Mouse (Mus musculus) midbrain, embryonic 13.5 days (tissue): Measurements from ENCODE around the gene Pcnx. TPM values are rescaled to one million over a fixed set of nuclear protein-coding genes. Genes with fewer than 3 reads are reported as not detected.

Experiments used
- ATAC-seq: fragments of 200-750 bp; cut with Nextera tagmentation; 2 replicates; pipeline ENCODE4 v1.8.0; 2017; ENCODE audit warnings: mild to moderate bottlenecking, moderate TSS enrichment, moderate library complexity
- H3K27ac ChIP-seq: fragments of 300-500 bp; sonication (generic); 2 replicates; pipeline ENCODE4 v1.5.1; 2015; ENCODE audit warnings: inconsistent platforms, mild to moderate bottlenecking, moderate library complexity
- H3K27me3 ChIP-seq: fragments of 300-500 bp; sonication (generic); 2 replicates; pipeline ENCODE4 v1.6.1; 2015; ENCODE audit warnings: mild to moderate bottlenecking, inconsistent platforms
- H3K36me3 ChIP-seq: fragments of 300-500 bp; sonication (generic); 2 replicates; pipeline ENCODE4 v1.6.1; 2015; ENCODE audit warnings: mild to moderate bottlenecking, inconsistent platforms
- H3K4me1 ChIP-seq: fragments of 300-500 bp; sonication (generic); replicated peaks from 2 replicates; pipeline ENCODE4 v1.6.1; 2015; ENCODE audit warnings: inconsistent platforms
- H3K4me2 ChIP-seq: fragments of 300-500 bp; sonication (generic); replicated peaks from 2 replicates; pipeline ENCODE4 v1.6.1; 2015; ENCODE audit warnings: moderate library complexity, mild to moderate bottlenecking, inconsistent platforms
- H3K4me3 ChIP-seq: fragments of 300-500 bp; sonication (generic); replicated peaks from 2 replicates; pipeline ENCODE4 v1.5.1; 2015; ENCODE audit warnings: mild to moderate bottlenecking, inconsistent platforms
- H3K9ac ChIP-seq: fragments of 300-500 bp; sonication (generic); replicated peaks from 2 replicates; pipeline ENCODE4 v1.6.1; 2015; ENCODE audit warnings: mild to moderate bottlenecking, inconsistent platforms
- H3K9me3 ChIP-seq: fragments of 300-500 bp; sonication (generic); 2 replicates; pipeline ENCODE4 v1.6.1; 2016; ENCODE audit warnings: mild to moderate bottlenecking, inconsistent platforms
- WGBS: fragments of 180-500 bp; shearing (Covaris S2); methylation state at CpG from one replicate; pipeline ENCODE4 v1.1.7; 2015; 5-methylcytosine and 5-hydroxymethylcytosine counted together
- polyA plus RNA-seq: library from polyadenylated mRNA; unstranded; fragments of >200 nt; fragmentation: Nextera tagmentation; extraction: Ambion mirVana; gene quantifications from 2 replicates; pipeline ENCODE4 v1.2.1, GENCODE M21; 2015

The Pcnx gene
- polyA plus RNA-seq, 1 experiment from 2014 or later = 9.4 TPM

GRCm38 (mm10) chr12:81915176-81915950 lies 55.5 kb downstream of the Pcnx start:
- H3K4me3 ChIP-seq = no peak overlapping the region
- H3K9ac ChIP-seq = no peak overlapping the region
- 55% methylated on average over 2 of the region's 2 CpGs for WGBS
- H3K36me3 ChIP-seq = peaks cover 28% of the 10 kb centered on the region
- no peaks in the 10 kb centered on the region for H3K9me3 ChIP-seq
- no peaks in the 10 kb centered on the region for H3K27me3 ChIP-seq
- H3K4me1 ChIP-seq = peaks cover 3% of the 10 kb centered on the region
- H3K4me2 ChIP-seq = no peak overlapping the region
- H3K27ac ChIP-seq = no peak overlapping the region
- ATAC-seq = no peak

GRCm38 (mm10) chr12:81918346-81918745 lies 58.5 kb downstream of the Pcnx start:
- Histone ChIP-seq H3K4me2 (no peak overlapping the region), H3K9ac (no peak overlapping the region), H3K4me3 (no peak overlapping the region), H3K27me3 (no peaks in the 10 kb centered on the region), H3K27ac (no peak overlapping the region), H3K9me3 (no peaks in the 10 kb centered on the region), H3K36me3 (peaks cover 25% of the 10 kb centered on the region), H3K4me1 (no peaks in the 10 kb centered on the region)
- no peak for ATAC-seq
- 92% methylated on average over 12 of the region's 12 CpGs for WGBS

DNA sequence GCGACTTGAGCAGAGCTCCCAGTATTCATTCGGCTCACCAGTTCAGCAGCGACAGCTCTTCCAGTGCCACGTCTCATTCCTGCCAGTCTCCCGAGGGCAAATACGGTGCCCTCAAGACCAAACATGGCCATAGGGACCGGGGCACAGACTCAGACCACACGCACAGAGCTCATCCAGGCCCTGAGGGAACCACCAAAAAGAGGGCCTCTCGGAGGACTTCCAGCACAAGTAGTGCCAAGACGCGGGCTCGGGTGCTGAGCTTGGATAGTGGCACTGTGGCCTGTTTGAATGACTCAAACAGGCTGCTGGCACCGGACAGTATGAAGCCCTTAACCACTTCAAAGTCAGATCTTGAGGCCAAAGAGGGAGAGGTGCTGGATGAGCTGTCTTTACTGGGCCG lies 59.1 kb downstream of the Pcnx start:
- no peaks in the 10 kb centered on the region for H3K4me1 ChIP-seq
- no peaks in the 10 kb centered on the region for H3K9me3 ChIP-seq
- H3K36me3 ChIP-seq = peaks cover 25% of the 10 kb centered on the region
- H3K9ac ChIP-seq = no peak overlapping the region
- 97% methylated on average over 14 of the region's 14 CpGs for WGBS
- no peaks in the 10 kb centered on the region for H3K27me3 ChIP-seq
- no peak overlapping the region for H3K4me2 ChIP-seq
- ATAC-seq = no peak
- H3K4me3 ChIP-seq = no peak overlapping the region
- no peak overlapping the region for H3K27ac ChIP-seq

GRCm38 (mm10) chr12:81920027-81920426 lies 60.2 kb downstream of the Pcnx start:
- H3K27ac ChIP-seq = no peak overlapping the region
- WGBS = 94% methylated on average over 10 of the region's 10 CpGs
- no peaks in the 10 kb centered on the region for H3K4me1 ChIP-seq
- peaks cover 25% of the 10 kb centered on the region for H3K36me3 ChIP-seq
- H3K9me3 ChIP-seq = no peaks in the 10 kb centered on the region
- no peak overlapping the region for H3K9ac ChIP-seq
- H3K27me3 ChIP-seq = no peaks in the 10 kb centered on the region
- no peak overlapping the region for H3K4me2 ChIP-seq
- ATAC-seq = no peak
- no peak overlapping the region for H3K4me3 ChIP-seq

DNA sequence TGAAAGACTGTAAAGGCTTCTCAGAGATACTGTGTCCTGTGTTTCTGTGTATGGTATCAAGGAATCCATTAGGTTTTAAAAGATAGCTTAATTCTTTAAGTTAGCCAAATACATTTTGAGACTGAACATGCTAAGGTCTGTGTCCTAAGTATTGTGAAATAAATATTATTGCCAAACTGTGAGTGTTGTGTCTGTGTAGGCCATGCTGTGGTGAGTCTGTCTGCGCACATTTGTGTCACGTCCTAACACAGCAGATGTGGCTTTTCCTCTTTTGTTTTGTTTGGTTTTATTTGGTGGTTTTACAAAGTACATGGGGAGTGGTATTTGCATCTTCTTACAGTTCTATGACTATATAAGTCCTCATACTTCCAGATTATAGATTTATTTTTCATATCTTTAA lies 60.8 kb downstream of the Pcnx start:
- H3K27ac ChIP-seq = no peak overlapping the region
- H3K4me1 ChIP-seq = no peaks in the 10 kb centered on the region
- ATAC-seq = no peak
- no peaks in the 10 kb centered on the region for H3K9me3 ChIP-seq
- peaks cover 25% of the 10 kb centered on the region for H3K36me3 ChIP-seq
- H3K27me3 ChIP-seq = no peaks in the 10 kb centered on the region
- WGBS = 94% methylated on average over 2 of the region's 2 CpGs
- H3K4me3 ChIP-seq = no peak overlapping the region
- H3K4me2 ChIP-seq = no peak overlapping the region
- H3K9ac ChIP-seq = no peak overlapping the region

DNA sequence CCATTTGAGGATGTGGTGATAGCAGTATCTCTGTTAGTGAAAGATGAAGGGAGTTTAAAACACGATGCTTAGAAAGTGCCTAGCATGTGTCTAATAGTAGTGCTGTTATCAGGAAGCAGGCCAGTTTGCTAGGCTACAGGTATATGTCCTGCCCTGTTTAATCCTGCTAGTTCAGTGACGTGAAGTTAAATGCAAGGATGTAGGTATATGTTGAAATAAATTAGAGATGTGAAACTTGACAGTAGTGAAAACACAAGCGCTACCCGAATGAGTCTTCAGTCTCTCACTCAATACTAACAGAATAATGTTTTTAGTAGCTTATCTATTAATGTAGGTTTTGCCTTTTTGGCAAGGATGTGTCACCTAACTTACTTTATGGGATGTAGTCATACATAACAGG lies 62.0 kb downstream of the Pcnx start:
- Histone ChIP-seq H3K4me3 (no peak overlapping the region), H3K4me2 (no peak overlapping the region), H3K9ac (no peak overlapping the region), H3K9me3 (no peaks in the 10 kb centered on the region), H3K4me1 (no peaks in the 10 kb centered on the region), H3K36me3 (peaks cover 25% of the 10 kb centered on the region), H3K27me3 (no peaks in the 10 kb centered on the region), H3K27ac (no peak overlapping the region)
- WGBS = 97% methylated on average over 4 of the region's 4 CpGs
- ATAC-seq = no peak

- H3K4me1 ChIP-seq = peaks cover 5% of the 10 kb centered on the region
- H3K27me3 ChIP-seq = no peaks in the 10 kb centered on the region
- H3K4me2 ChIP-seq = no peak overlapping the region
- ATAC-seq = no peak
- H3K36me3 ChIP-seq = peaks cover 21% of the 10 kb centered on the region
- H3K4me3 ChIP-seq = no peak overlapping the region
- no peak overlapping the region for H3K27ac ChIP-seq
- H3K9me3 ChIP-seq = no peaks in the 10 kb centered on the region
- WGBS = 52% methylated on average over 3 of the region's 3 CpGs
- no peak overlapping the region for H3K9ac ChIP-seq
Observed at GRCm38 (mm10) chr12:81922838-81923237, 63.0 kb downstream of the Pcnx start.

DNA sequence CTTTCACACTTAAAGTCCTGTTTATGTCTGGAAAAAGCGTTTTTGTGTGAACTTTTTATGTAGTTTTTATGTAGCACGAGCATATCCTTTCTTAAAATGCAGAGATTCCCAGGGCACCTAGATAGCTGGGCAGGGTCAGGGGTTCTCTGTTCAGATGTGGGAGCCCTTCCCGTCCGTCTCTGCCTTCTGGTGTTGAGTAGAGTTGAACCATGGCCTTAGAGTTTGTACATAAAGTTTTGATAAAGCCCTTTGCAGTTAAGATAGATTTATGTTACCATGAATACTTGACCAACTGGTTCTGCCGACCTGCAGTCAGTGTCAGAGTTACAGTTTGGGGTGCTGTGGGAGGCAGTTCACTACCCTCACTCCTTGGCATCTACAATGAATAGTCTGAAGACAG lies 67.3 kb downstream of the Pcnx start:
- WGBS = 94% methylated on average over 5 of the region's 5 CpGs
- no peak overlapping the region for H3K4me2 ChIP-seq
- no peaks in the 10 kb centered on the region for H3K36me3 ChIP-seq
- no peak for ATAC-seq
- H3K27me3 ChIP-seq = no peaks in the 10 kb centered on the region
- peaks cover 5% of the 10 kb centered on the region for H3K4me1 ChIP-seq
- no peak overlapping the region for H3K9ac ChIP-seq
- H3K27ac ChIP-seq = no peak overlapping the region
- no peak overlapping the region for H3K4me3 ChIP-seq
- no peaks in the 10 kb centered on the region for H3K9me3 ChIP-seq

DNA sequence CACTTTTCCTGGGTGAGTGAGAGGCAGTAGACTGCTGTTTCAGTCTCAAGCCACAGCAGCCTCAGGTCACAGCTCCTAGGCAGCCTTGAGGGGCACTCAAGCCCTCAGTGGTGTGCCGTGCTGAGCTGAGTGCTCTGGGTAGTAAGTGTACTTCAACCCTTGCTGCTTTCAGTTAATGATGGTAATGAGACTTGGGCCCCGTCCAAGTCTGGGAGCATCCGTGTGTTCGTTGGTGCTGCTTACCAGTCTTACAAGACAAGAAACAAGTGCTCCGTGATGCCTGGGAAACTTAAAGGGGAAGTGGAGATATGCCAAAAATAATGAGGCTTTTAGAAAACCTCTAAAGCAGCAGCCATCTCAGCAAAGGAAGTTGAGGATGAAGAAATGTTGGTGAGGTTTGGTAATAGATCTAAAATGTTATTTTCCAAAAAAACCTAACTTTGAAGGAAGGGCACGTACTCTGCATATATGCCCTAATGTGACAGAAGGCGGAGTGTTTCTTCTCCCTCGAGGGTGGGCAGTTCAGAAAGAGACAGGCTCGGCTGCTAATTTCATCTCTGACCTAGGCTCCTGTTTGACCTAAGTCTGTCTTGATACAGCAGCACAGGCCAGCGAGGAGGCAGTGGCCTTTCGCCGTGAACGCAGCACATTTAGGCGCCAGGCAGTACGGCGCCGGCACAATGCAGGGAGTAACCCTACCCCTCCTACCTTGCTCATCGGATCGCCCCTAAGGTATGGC lies 68.0 kb downstream of the Pcnx start:
- no peak overlapping the region for H3K27ac ChIP-seq
- H3K4me3 ChIP-seq = no peak overlapping the region
- no peak overlapping the region for H3K4me2 ChIP-seq
- H3K4me1 ChIP-seq = peaks cover 5% of the 10 kb centered on the region
- no peak overlapping the region for H3K9ac ChIP-seq
- no peaks in the 10 kb centered on the region for H3K27me3 ChIP-seq
- WGBS = 84% methylated on average over 19 of the region's 19 CpGs
- no peaks in the 10 kb centered on the region for H3K36me3 ChIP-seq
- no peaks in the 10 kb centered on the region for H3K9me3 ChIP-seq
- ATAC-seq = no peak

GRCm38 (mm10) chr12:81928382-81928770 lies 68.6 kb downstream of the Pcnx start:
- H3K4me3 ChIP-seq = no peak overlapping the region
- H3K4me2 ChIP-seq = no peak overlapping the region
- H3K4me1 ChIP-seq = peaks cover 5% of the 10 kb centered on the region
- H3K9ac ChIP-seq = no peak overlapping the region
- H3K27ac ChIP-seq = no peak overlapping the region
- H3K27me3 ChIP-seq = no peaks in the 10 kb centered on the region
- H3K36me3 ChIP-seq = peaks cover 4% of the 10 kb centered on the region; the same call in 1 of the 2 replicates
- H3K9me3 ChIP-seq = no peaks in the 10 kb centered on the region
- ATAC-seq = no peak
- 92% methylated on average over 6 of the region's 6 CpGs for WGBS

- Histone ChIP-seq H3K36me3 (peaks cover 7% of the 10 kb centered on the region; the same call in 1 of the 2 replicates), H3K9ac (no peak overlapping the region), H3K9me3 (no peaks in the 10 kb centered on the region), H3K27ac (no peak overlapping the region), H3K4me3 (no peak overlapping the region), H3K4me1 (peaks cover 11% of the 10 kb centered on the region), H3K4me2 (no peak overlapping the region), H3K27me3 (no peaks in the 10 kb centered on the region)
- no peak for ATAC-seq
- WGBS = 80% methylated on average over 13 of the region's 13 CpGs
Observed at GRCm38 (mm10) chr12:81932015-81932414, 72.2 kb downstream of the Pcnx start.

DNA sequence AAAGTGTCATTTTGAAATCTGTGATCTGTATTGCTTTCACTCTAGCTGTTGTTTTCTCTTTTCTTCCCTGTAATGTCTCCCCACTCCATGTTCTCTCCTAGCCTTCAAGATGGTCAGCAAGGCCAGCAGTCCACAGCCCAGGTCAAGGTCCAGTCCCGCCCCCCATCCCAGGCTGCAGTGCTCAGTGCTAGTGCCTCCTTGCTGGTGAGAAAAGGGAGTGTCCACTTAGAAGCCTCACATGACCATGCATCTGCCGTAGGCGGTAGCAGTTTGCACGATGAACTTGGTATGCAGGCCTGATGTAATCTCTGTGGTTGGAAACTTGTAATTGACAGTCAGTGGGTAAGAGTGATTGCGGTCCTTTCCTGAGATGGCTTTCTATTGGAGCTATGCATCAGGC lies 73.6 kb downstream of the Pcnx start:
- Histone ChIP-seq H3K36me3 (peaks cover 7% of the 10 kb centered on the region; the same call in 1 of the 2 replicates), H3K9ac (no peak overlapping the region), H3K4me1 (peaks cover 6% of the 10 kb centered on the region), H3K4me3 (no peak overlapping the region), H3K27me3 (no peaks in the 10 kb centered on the region), H3K27ac (no peak overlapping the region), H3K9me3 (no peaks in the 10 kb centered on the region), H3K4me2 (no peak overlapping the region)
- 94% methylated on average over 5 of the region's 5 CpGs for WGBS
- no peak for ATAC-seq
